Mouse (Mus musculus): ENCODE measurements around the gene Tpbgl.

DNA sequence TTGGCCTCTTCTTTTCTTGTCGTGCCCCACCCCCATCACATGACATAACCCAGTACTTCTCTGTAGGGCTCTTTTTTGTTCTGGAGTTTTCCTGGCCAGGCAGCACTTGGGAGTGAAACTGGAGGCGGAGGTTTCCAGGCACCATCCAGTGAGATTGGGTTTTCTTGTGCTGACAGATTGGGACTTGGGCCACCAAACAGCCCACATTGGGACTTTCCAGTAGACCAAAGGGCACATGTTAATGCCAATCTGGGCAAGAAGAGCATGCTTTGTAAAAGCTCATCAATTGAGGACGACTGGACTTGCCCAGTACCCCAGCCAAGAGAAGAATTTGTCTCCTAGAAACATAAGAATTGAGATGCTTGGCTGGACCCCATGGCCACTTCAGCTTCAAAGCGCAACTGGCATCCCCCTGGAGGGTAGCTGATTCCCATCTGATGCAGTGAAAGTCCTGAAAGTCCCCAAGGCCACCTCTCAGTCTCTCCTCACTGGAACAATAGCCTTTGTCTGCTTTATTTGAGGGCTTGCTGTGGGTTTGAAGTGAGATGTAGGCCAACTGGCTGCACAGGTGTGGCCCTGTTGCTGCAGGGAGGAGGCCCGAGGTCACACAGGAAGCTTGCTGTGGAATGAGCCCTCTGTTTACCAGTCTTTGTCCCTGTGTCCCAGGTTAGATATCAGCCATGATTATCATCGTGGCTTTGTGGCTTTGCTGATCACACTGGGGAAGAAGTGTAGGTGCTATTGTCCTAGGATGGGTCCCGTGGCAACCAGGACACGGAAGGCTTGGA is 22.8 kb downstream of the Tpbgl start:
- TF ChIP-seq CTCF (IDR thresholded peaks at IDR 0.05; ENCODE audit: extremely low read depth, insufficient read depth, low read length) (no peak), POLR2A (IDR thresholded peaks at IDR 0.05; ENCODE audit: extremely low read depth, insufficient read depth, low read length) (no peak)

Data from cortical plate, adult 2 months (tissue).